Comparison of ENCODE assay signal across 20 mouse cellular contexts in genomic region chr9:48681193-48681592, GRCm38 (mm10).
DNase-seq lines count a peak whose midpoint lies in the region; ATAC-seq and TF ChIP-seq lines count a peak whose summit lies in the region.
"Had no signal": no experiment of that assay in that cellular context is flagged by ENCODE, and none has a peak within 500 bp of the region (broad histone marks: within the 10 kb centered on the region; RNA-seq: fewer than 3 reads in every experiment).

No protein-coding gene starts in this region.

- DNase-seq in layer of hippocampus, adult 2 months (ENCODE audit: low spot score in 2 of 2), result no peak
- DNase-seq in layer of hippocampus, adult 18-20 months (ENCODE audit: low spot score in 2 of 2), result no peak
- DNase-seq in midbrain, embryonic 10.5 days (ENCODE audit: low spot score), result no peak
- no peak for DNase-seq in midbrain, postnatal 0 days (ENCODE audit: low spot score)
- DNase-seq in ovary, postnatal 14 days (ENCODE audit: low spot score), result no peak
- DNase-seq in heart, adult 8-10 months (ENCODE audit: low spot score), result no peak
- DNase-seq: adrenal gland, adult 2 months; adrenal gland, postnatal 10 days; adrenal gland, postnatal 25 days; cerebellum, adult 11 months; cerebellum, adult 2 months; cerebellum, adult 9-10 months; cerebellum, postnatal 10 days; cerebellum, postnatal 25 days had no signal

- H3K36me3 ChIP-seq in midbrain, embryonic 10.5 days, result peaks cover 37% of the 10 kb centered on the region
- H3K36me3 ChIP-seq in midbrain, postnatal 0 days (ENCODE audit: insufficient read depth, low read length), result no peaks in the 10 kb centered on the region
- H3K36me3 ChIP-seq: embryonic facial prominence, embryonic 12.5 days; forebrain, embryonic 15.5 days had no signal

- WGBS in midbrain, embryonic 10.5 days, result 89% methylated on average over 8 of the region's 8 CpGs
- WGBS in midbrain, postnatal 0 days, result 91% methylated on average over 8 of the region's 8 CpGs

- peak overlapping the region; percentile 28; the same call in 1 of the 2 replicates for H3K27ac ChIP-seq in layer of hippocampus, adult 2 months
- H3K27ac ChIP-seq in midbrain, embryonic 10.5 days (replicated peaks), result peak overlapping the region; percentile 59; the same call in 1 of the 2 replicates
- no peak overlapping the region for H3K27ac ChIP-seq in midbrain, postnatal 0 days (ENCODE audit: low read depth, low read length)
- H3K27ac ChIP-seq: embryonic facial prominence, embryonic 10.5 days; embryonic facial prominence, embryonic 12.5 days; forebrain, embryonic 13.5 days; forebrain, embryonic 15.5 days had no signal

- H3K4me1 ChIP-seq in midbrain, embryonic 10.5 days, result peaks cover 89% of the 10 kb centered on the region
- H3K4me1 ChIP-seq in midbrain, postnatal 0 days (ENCODE audit: insufficient read depth, low read length), result peaks cover 2% of the 10 kb centered on the region; the same call in 1 of the 2 replicates

- no peak overlapping the region for H3K4me3 ChIP-seq in layer of hippocampus, adult 2 months
- no peak overlapping the region for H3K4me3 ChIP-seq in midbrain, embryonic 10.5 days
- no peak overlapping the region for H3K4me3 ChIP-seq in midbrain, postnatal 0 days (ENCODE audit: low read depth, low read length)
- H3K4me3 ChIP-seq: embryonic facial prominence, embryonic 10.5 days; embryonic facial prominence, embryonic 12.5 days; forebrain, embryonic 13.5 days; forebrain, embryonic 15.5 days had no signal

- TF ChIP-seq CTCF in layer of hippocampus, adult 2 months (conservative IDR thresholded peaks at IDR 0.05), result no peak
- no peak for TF ChIP-seq CTCF in midbrain, postnatal 0 days (IDR thresholded peaks at IDR 0.05)

- peaks cover 3% of the 10 kb centered on the region; the same call in 1 of the 2 replicates for H3K27me3 ChIP-seq in midbrain, embryonic 10.5 days (ENCODE audit: low read depth, poor library complexity, severe bottlenecking)
- H3K27me3 ChIP-seq in midbrain, postnatal 0 days (ENCODE audit: insufficient read depth, low read length), result no peaks in the 10 kb centered on the region

- H3K9ac ChIP-seq in midbrain, postnatal 0 days (replicated peaks; ENCODE audit: low read length, poor library complexity, severe bottlenecking), result no peak overlapping the region
- H3K9ac ChIP-seq: embryonic facial prominence, embryonic 12.5 days; forebrain, embryonic 13.5 days; forebrain, embryonic 15.5 days had no signal

- ATAC-seq in midbrain, postnatal 0 days (ENCODE audit: low FRiP score), result no peak
- ATAC-seq in megakaryocyte, adult 5-6 weeks (ENCODE audit: poor library complexity, severe bottlenecking), result peak; percentile 26
- ATAC-seq in monocyte, adult 5-6 weeks (replicated peaks; ENCODE audit: insufficient number of reproducible peaks, low FRiP score, low TSS enrichment, poor library complexity, severe bottlenecking), result peak; percentile 85
- ATAC-seq: forebrain, embryonic 13.5 days; forebrain, embryonic 15.5 days had no signal

- no peaks in the 10 kb centered on the region for H3K9me3 ChIP-seq in midbrain, embryonic 10.5 days (replicated peaks)
- H3K9me3 ChIP-seq in midbrain, postnatal 0 days (ENCODE audit: low read length), result no peaks in the 10 kb centered on the region
- H3K9me3 ChIP-seq: embryonic facial prominence, embryonic 10.5 days; embryonic facial prominence, embryonic 12.5 days; forebrain, embryonic 13.5 days; forebrain, embryonic 15.5 days had no signal

- no peak overlapping the region for H3K4me2 ChIP-seq in midbrain, postnatal 0 days (ENCODE audit: low read depth, low read length, poor library complexity, severe bottlenecking)
- H3K4me2 ChIP-seq: embryonic facial prominence, embryonic 12.5 days; forebrain, embryonic 13.5 days; forebrain, embryonic 15.5 days had no signal
